Mouse (Mus musculus) hematopoietic stem cell, adult 5-6 weeks (primary cell): ENCODE data around the gene Ift27. TPM values are rescaled to one million over a fixed set of nuclear protein-coding genes. Genes with fewer than 3 reads are reported as not detected.
A peak's percentile ranks its signal among the peaks of the same experiment; 100 is the strongest.

Experiments
- ATAC-seq, 2 experiments: fragments of 125-278 bp in 1 of 2; replicated peaks in 1 of 2; 2 replicates each; pipeline ENCODE4 v1.8.0; 2016 to 2017; ENCODE audit warnings: inconsistent platforms in 2 of 2, mild to moderate bottlenecking in 2 of 2, moderate number of reproducible peaks in 2 of 2, low read depth in 1 of 2, moderate TSS enrichment in 1 of 2; ENCODE audit not compliant: low FRiP score in 2 of 2, poor library complexity in 2 of 2, severe bottlenecking in 2 of 2, insufficient read depth in 1 of 2, low TSS enrichment in 1 of 2
- total RNA-seq: library from RNA; stranded (forward); fragments of 172-1452, 232-1000 nt; gene quantifications from 2 replicates; pipeline ENCODE4 v1.2.3, GENCODE M21; 2017

Gene Ift27
- total RNA-seq = 9.9 and 10.5 TPM in 2 replicates

DNA sequence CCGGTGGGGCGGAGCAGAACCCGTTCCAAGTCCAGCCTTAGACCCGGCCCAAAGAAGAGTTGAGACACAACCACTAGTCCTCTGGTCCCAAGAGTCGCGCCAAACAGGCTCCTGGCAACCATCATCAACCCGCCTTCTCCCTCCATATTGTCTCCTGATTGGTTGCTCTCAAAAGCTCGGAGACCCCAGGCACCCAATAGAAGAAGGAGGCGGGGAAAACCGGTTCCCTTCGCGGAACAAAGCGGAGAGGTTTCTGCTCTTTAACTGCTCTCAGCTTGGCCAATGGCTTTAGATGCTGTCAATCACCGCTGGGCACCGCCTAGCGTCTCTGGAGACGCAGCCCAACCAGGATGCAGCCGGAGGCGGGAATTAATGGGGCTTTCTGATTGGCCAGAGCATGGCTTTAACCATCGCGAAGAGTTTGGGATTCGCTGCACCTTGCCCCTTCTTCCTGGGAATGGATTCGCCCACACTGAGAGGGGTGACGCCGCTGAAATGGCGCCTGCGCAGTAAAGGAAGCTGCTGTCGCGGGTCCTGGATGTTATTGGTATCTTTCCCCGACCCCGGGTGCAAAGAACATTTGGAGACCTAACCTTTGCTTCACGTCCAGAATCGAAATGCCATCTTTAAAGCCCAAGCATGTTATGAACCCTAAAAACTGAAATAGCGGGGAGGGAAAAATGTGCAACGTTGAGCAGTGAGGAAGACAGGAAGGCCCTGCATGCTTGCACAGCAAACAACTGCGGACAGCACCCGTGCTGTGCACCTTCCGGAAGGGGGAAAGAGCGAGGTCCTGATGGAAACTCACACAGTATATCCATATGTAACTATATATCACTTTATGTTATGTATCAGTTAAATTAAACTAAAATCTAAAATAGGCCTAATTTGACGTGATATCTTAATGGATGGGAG, at the start of gene Ift27:
Gene Ift27 (minus strand): TSS at position 136 of the 915 bp plus-strand sequence.
- peak; percentile 96 for ATAC-seq

DNA sequence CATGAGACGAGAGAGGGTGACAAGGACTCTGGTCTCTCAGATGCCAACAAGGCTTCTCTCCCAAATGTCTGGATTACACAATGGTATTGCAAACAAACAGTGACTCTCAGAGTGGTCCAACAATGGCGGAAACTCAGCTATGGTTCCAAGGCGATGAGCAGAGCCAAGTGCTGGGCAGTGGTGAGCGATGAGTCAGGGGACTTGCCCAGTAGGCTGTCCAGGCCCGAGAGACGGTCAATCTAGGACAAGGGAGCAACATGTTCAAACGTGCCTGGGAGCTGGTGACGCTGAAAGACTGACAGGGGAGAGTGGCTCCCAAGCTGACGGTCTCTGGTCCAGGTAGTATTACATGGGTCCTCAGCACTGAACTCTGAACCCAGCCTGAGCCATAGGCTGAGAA, 41.4 kb upstream of the Ift27 start:
- no peak for ATAC-seq

DNA sequence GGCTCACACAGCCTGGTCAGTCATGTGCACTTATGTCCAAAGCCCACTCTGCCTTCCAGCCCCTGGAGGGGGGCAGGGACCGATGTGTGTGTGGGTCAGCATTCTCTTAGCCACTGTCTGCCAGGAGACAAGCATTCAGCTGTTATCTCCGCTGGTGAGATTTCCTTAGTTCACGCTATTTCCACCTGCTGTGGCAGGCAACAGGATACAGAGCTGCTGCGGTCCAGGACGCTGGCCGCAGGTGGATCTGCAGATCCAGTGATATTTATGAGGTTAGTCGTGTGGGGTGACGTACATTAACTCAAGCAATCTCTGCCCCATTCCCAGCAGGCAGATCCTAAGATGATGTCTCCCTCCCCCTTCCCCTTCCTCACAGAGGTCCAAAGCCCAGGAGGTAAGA, 37.5 kb upstream of the Ift27 start:
- no peak for ATAC-seq

DNA sequence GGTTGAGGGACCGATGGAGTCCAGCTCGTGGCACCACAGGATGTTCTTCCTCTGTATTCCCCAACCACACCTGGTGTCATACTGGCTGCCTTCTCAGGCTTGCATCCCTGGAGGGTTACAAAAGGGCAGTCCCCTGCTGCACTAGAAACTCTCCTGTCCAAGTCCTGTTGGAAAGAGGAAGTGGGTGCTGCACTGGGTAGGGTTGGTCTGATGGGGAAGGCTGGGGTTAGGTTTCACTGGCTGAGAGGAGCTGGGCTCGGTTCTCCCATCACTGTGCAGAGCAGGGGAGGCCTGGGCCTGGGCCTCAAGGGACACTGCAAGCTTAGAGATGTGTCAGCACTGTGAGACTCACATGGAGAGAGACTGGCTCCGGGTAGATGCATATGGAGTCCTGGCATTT, 36.3 kb upstream of the Ift27 start:
- ATAC-seq = peak in 1 of 2 experiments; percentile 48; a peak in 2 of 4 replicates

DNA sequence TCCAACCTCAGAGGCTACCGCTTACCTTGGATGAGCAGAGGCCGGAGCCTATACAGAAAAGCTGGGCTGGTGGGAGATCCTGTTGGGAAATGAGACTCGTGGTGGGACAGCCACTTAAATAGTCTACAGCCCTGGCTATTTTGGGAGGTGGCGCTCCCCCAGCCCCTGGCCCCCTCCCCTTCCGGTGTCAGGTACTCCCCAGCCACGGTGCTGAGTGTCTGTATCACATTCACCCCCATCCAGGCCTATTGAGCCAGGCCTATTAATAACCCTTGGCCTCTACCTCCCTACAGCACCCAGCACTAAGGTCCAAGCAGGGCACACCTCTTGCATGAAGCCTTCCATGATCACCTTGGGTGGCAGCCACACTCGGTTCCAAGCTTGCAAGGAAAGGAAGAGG, 32.4 kb upstream of the Ift27 start, which contains the start of gene Pvalb:
Gene Pvalb (minus strand): TSS at position 89 of the 400 bp plus-strand sequence.
- no peak for ATAC-seq

DNA sequence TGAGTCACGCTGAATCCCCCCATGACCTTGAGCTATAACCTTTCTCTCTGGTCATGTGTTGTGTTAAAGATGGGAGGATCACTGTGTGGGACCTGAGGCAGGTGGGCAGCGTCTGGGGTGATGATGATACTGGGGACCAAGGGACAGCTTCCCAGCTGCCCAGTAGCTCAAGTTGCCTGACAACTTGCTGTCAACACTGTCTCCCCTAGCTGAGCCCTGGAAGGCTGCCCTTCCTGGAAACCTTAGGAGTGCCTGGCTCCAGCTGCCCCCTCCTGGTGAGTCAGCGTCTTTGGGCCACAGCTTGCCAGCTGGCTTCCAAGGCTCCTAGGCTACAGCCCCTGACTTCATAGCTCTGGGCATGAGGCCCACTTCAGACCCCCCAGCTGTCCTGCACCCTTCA, 31.3 kb upstream of the Ift27 start:
- no peak for ATAC-seq

DNA sequence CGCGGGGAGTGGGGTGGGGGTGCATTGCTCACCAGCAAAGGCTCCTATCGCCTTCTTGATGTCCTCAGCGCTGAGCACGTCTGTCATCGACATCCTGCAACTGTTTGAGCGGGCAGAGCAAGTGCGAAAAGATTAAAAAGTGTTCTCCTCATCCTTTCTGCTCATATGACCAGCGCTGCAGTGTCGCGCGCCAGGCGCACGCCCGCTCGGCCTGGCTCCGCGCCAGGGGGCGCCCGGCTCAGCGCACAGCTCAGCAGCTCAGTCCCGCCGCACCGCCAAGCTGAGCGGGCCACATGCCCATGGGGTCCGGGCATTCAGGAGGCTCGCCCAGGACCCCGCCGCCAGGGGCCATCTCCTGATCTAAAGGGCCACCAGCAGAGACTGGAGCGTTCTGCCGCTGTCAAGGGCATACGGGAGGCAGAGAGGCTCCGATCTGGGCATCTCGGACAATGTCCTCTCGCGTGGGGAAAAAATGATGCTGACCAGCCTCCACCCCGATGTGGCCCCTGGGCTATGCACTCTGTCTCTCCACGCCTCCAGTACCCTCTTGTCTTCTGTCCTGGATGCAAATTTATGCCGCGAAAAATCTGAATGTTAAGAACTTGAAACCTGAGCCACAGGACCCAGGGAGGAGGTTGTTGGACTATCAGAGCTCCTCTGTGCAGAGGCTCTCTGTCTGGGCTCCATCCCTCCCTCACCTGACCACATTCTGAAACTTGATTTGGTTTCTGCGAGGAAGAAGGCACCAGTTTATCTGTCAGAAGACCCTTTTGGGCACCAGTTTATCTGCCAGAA, 30.3 kb upstream of the Ift27 start:
- ATAC-seq = no peak

DNA sequence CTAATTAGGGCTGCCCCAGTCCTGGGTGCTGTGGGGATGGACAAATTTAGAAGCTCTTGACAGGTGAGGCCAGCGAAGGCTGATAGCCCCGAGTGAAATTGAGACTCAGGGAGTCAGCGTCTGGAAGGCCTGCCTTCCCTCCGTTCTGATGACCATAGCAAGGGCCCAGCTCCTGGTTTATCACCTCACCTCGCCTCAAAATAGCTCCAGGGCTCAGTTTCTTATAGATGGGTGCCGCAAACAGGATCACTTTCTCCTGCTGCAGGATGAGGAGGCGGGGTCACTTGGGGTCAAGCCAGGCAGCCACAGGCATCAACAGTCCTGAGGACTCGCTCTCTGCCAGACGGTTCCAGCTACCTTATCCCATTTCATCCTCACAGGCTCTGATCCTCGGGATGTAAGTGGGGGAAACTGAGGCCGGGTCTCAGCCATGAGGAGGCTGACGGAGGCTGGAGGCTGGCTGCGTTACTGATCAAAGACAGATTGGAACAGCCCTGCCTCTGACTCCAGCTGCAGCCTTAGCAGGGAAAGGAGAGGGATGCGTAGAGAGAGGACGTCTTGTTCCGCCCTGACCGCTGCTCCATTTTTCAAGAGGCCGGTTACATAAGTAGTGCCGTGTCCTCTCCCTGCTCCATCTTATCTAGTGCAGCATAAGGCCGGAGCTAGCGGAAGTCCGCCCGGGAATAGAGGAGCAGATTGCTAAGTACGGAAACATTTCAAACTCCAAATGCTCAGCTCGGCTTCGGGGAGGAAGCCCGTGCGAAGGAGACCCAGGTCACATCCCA, 21.4 kb upstream of the Ift27 start:
- no peak for ATAC-seq

DNA sequence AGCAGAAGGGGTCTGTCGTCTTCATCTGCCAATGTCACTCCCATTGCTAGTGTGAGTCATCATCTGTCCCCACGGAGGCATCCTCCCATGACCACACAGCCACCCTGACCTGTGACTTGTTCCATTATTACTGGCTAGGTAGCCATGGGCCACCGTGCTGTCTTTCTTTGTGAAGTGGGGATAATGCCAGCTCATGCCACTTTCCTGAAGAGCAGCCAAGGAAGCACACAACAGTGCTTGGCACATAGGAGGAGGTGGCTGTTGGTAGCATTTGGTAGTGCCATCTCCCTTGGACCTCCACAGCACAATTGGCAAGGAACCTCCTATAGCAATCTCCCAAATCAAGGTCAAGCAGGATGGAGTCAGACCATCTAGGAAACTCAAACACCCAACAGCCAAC, 20.4 kb upstream of the Ift27 start:
- no peak for ATAC-seq

DNA sequence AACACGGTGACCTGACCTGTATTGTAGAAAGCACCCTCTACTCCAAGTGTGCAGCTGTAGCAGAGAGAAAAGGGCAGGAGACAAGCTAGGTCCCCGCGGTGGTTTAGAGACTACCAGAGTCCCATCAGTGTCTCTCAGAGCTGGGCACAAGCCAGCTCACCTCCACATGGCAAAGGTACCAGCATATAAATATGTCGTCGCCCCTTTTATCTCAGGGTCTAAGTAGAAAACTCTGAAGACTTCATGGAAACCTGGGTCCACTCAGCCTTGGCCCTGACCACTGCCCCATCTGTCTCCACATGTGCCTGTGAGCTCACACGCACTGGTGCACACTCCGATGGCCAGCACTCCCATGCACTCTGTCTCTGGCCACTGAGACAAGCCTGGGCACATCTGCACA, 15.7 kb upstream of the Ift27 start:
- no peak for ATAC-seq

DNA sequence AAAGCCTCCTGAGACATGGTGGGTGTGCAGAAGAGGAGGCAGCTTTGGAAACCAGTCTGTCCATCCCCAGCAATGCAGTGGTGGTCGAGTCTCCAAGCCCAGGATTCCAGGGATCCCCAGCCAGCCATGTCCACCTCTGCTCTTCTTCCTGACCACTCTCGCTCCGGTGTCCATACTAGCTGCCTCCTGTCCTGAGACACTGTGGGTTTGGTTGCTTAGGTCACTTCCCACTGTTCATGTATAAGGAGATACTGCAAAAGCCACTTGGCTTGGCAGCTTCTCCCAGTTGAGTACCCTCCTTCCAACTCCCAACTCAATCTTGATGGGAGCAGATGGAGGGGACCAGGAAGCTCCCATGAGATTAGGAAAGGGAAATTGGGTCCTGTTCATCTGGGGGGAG, 14.6 kb upstream of the Ift27 start:
- ATAC-seq = no peak

DNA sequence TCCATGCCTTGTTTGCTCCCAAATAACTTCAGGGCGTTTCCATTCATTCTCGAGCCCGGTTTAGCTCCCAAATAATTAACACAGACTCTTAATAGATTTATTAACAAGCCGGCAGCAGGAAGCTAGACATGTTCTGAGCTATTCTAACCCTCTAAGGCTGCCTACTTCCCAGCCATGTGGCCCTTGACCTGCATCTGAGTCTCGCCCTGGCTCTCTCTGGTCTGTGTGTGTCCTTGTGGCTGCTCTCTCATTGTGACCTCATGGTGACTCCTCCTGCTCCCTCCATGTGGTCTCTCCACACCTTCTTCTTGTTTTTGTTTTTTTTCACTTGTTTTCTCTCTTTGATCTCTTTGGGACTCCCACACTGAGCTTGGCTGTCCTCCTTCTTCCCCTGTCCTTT, 13.0 kb upstream of the Ift27 start:
- no peak for ATAC-seq

DNA sequence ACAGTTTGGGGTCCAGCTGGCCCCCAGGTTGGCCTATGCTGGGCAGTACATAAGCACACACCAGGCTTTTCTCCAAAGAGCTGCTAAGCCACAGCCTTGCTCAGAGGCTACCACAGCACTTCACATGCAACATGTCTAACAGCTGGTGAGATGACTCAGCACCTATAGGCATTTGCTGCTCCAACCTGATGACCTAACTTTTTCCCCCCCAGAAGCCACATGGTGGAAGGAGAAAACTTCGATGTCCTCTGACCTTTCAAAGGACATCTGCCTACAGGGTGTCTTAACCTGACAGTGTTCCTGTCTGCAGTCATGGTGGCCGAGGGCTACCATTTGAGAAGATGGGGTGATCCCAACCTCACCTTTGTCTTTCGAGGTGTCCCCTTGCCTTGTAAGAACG, 11.7 kb upstream of the Ift27 start:
- no peak for ATAC-seq

DNA sequence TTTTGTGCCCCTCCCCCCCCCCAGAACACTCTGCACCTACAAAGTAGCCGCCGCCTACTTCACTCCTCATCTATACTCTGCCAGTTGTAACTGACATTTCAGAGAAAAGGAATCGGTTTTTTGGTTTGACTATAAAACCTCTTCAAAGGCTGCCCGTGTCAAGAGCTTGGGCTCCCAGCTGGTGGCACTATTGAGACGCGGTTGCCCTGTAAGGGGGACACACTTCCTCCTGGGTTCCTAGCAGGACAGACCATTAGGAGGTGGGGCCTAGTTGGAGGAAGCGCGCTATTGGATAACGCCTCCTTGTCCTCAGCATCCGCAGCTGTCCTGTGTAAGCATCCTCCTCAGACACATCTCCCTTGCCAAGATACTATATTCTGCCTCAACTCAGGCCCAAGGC, 10.9 kb upstream of the Ift27 start:
- peak; percentile 85 to 88 for ATAC-seq

DNA sequence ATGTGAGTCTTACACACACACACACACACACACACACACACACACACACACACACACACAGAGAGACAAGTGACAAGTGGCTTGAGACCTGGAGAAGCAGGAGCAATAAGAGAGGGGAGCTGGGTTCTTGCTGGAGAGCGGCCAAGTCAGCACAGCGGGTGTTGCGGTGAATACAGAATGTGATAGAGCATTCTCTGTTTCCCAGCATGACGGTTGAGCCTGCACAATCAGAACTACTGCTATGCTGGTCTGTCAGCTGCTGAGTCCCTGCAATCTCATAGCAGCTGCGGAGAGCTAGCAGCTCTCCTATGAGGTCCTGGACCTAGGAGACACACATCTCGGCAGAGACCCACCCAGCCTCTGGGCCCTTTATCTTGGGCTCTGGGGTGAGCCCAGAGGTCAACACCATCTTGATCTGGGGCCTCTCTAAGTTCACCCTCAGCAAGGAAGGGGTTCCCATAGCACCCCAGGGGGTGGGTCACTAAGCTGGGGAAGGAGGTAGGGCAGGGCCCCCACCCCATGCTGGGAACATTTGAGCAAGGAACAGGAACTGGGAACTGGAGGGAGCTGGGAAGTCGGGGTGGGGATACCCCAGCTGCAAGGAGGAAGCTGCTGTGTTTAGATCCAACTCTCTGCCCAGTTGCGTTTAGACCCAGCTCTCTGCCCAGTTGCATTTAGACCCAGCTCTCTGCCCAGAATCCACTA, 7.9 kb upstream of the Ift27 start:
- no peak for ATAC-seq

DNA sequence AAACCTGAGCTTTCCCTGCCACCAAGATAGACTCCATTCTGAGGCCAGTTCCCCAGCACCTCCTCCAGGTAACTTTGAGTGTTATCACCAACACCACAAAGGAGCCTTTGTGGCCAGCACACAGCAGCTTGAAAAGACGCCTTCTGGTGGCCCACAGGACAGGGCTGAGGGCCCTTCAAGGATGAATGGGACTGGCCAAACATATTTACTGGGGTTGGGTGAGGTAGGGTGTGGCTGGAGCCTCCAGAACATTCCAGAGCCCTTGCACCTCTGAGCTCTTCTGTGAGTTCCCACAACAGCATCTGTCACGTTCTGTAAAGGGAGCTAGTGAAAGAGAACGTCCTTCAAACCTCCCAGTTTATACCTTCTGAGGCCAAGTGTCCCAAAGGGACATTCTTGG, 5.9 kb upstream of the Ift27 start:
- ATAC-seq = no peak

DNA sequence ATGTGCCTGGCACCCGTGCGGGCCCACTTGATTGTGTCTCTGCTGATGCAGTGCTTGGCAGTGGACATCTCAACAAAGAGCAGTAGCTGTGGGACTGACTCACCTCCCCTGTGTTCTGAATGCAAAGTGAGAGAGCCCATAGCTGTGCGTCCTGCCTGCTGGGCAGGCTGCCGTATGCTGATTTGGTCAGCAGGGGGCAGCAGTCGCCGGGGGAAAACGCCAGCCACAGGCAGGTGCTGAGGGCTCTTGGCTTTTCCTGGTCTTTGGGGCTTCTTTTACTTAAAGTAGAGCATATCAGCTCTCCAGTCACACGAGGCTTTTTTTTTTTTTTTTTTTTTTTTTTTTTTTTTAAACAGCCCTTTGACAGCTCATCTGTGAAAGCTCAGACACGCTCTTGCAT, 4.5 kb upstream of the Ift27 start:
- peak in 1 of 2 experiments; percentile 40; a peak in 3 of 4 replicates for ATAC-seq
